Mouse (Mus musculus) CH12.LX (cell line): ENCODE measurements around the gene Dkk2. TPM values are rescaled to one million over a fixed set of nuclear protein-coding genes. Genes with fewer than 3 reads are reported as not detected.

Experiments
- DNase-seq: peaks from one replicate; pipeline ENCODE4 v3.0.0-alpha.2; 2013; ENCODE audit errors: extremely low read depth
- H3K27ac ChIP-seq: 2 replicates; pipeline ENCODE4 v1.5.1; 2012; ENCODE audit warnings: low read depth, mild to moderate bottlenecking, control low read depth, moderate library complexity; ENCODE audit not compliant: insufficient read depth
- H3K27me3 ChIP-seq: replicated peaks from 2 replicates; pipeline ENCODE3; 2012; ENCODE audit warnings: inconsistent platforms
- H3K36me3 ChIP-seq, 2 experiments: replicated peaks in 1 of 2; 2 replicates each; pipeline versions ENCODE3 to v1.6.1; 2012; ENCODE audit warnings: inconsistent platforms in 1 of 2, low read length in 1 of 2, mild to moderate bottlenecking in 1 of 2, mixed read lengths in 1 of 2, moderate library complexity in 1 of 2; ENCODE audit not compliant: control insufficient read depth in 1 of 2, insufficient read depth in 1 of 2
- H3K4me1 ChIP-seq, 2 experiments: 2 replicates each; pipeline ENCODE4 v1.6.1; 2012; ENCODE audit warnings: inconsistent platforms in 1 of 2, moderate library complexity in 1 of 2; ENCODE audit not compliant: insufficient read depth in 2 of 2, control insufficient read depth in 1 of 2
- H3K4me2 ChIP-seq: 2 replicates; pipeline ENCODE4 v1.6.1; 2012; ENCODE audit warnings: low read depth, mild to moderate bottlenecking, control low read depth; ENCODE audit not compliant: poor library complexity, insufficient read depth, severe bottlenecking
- H3K4me3 ChIP-seq, 3 experiments: fragments of 150-350 bp in 1 of 3; sonication (generic) in 1 of 3; replicated peaks in 1 of 3; 2 replicates each; pipeline versions ENCODE3 to v1.5.1; 2011 to 2012; ENCODE audit warnings: low read depth in 2 of 3, low read length in 2 of 3, mild to moderate bottlenecking in 2 of 3, moderate library complexity in 2 of 3, control low read depth in 1 of 3, improper control_type of control experiment in 1 of 3, inconsistent platforms in 1 of 3, mixed read lengths in 1 of 3; ENCODE audit not compliant: poor library complexity in 1 of 3
- H3K79me2 ChIP-seq: replicated peaks from 2 replicates; pipeline ENCODE4 v1.6.1; 2012; ENCODE audit warnings: mild to moderate bottlenecking, moderate library complexity; ENCODE audit not compliant: control insufficient read depth, poor library complexity, insufficient read depth, severe bottlenecking; ENCODE audit errors: extremely low read depth
- H3K9ac ChIP-seq: 2 replicates; pipeline ENCODE4 v1.6.1; 2012; ENCODE audit warnings: low read depth, mild to moderate bottlenecking, control low read depth, moderate library complexity; ENCODE audit not compliant: insufficient read depth
- H3K9me3 ChIP-seq: replicated peaks from 2 replicates; pipeline ENCODE3; 2012; ENCODE audit warnings: low read length, inconsistent platforms, mixed read lengths
- CTCF ChIP-seq, 2 experiments: IDR thresholded peaks in 1 of 2; conservative IDR thresholded peaks in 1 of 2; 2 replicates each; pipeline ENCODE4 v1.5.1; 2011 to 2012; ENCODE audit warnings: low read depth in 2 of 2, low read length in 2 of 2, improper control_type of control experiment in 1 of 2, inconsistent platforms in 1 of 2, mild to moderate bottlenecking in 1 of 2, moderate library complexity in 1 of 2
- EP300 ChIP-seq: IDR thresholded peaks from 2 replicates; pipeline ENCODE4 v1.6.1; 2011; ENCODE audit warnings: low read length, improper control_type of control experiment
- ETS1 ChIP-seq: conservative IDR thresholded peaks from 2 replicates; pipeline ENCODE4 v1.6.1; 2012; ENCODE audit warnings: low read depth, mild to moderate bottlenecking, inconsistent platforms, low read length, improper control_type of control experiment, moderate library complexity
- GABPA ChIP-seq: IDR thresholded peaks from 2 replicates; pipeline ENCODE4 v1.6.1; 2012; ENCODE audit warnings: low read depth, low read length, improper control_type of control experiment, inconsistent platforms; ENCODE audit not compliant: insufficient replicate concordance
- HCFC1 ChIP-seq: IDR thresholded peaks from 2 replicates; pipeline ENCODE4 v1.6.1; 2012; ENCODE audit warnings: low read depth, mild to moderate bottlenecking, inconsistent platforms, low read length, improper control_type of control experiment
- IRF4 ChIP-seq: IDR thresholded peaks from 2 replicates; pipeline ENCODE4 v1.6.1; 2014; ENCODE audit warnings: low read depth, mild to moderate bottlenecking, inconsistent platforms, low read length, improper control_type of control experiment
- KAT2A ChIP-seq: IDR thresholded peaks from 2 replicates; pipeline ENCODE4 v1.6.1; 2012; ENCODE audit warnings: low read length, improper control_type of control experiment, inconsistent platforms; ENCODE audit not compliant: insufficient replicate concordance
- MAFK ChIP-seq: IDR thresholded peaks from 2 replicates; pipeline ENCODE4 v1.6.1; 2011; ENCODE audit warnings: low read length, improper control_type of control experiment; ENCODE audit not compliant: insufficient replicate concordance
- MEF2A ChIP-seq: IDR thresholded peaks from 2 replicates; pipeline ENCODE4 v1.6.1; 2014; ENCODE audit warnings: low read depth, mild to moderate bottlenecking, inconsistent platforms, low read length, improper control_type of control experiment, borderline replicate concordance
- MYC ChIP-seq: IDR thresholded peaks from 2 replicates; pipeline ENCODE4 v1.6.1; 2011; ENCODE audit warnings: low read depth, mild to moderate bottlenecking, improper control_type of control experiment, low read length
- POLR2A ChIP-seq: IDR thresholded peaks from 2 replicates; pipeline ENCODE4 v1.6.1; 2011; ENCODE audit warnings: low read depth, mild to moderate bottlenecking, improper control_type of control experiment, low read length
- POLR2AphosphoS2 ChIP-seq: IDR thresholded peaks from 2 replicates; pipeline ENCODE4 v1.6.1; 2011; ENCODE audit warnings: low read depth, low read length, improper control_type of control experiment
- RAD21 ChIP-seq: IDR thresholded peaks from 2 replicates; pipeline ENCODE4 v1.6.1; 2011; ENCODE audit warnings: low read depth, mild to moderate bottlenecking, low read length, improper control_type of control experiment, moderate library complexity
- RCOR1 ChIP-seq: conservative IDR thresholded peaks from 2 replicates; pipeline ENCODE4 v1.6.1; 2012; ENCODE audit warnings: low read depth, mild to moderate bottlenecking, inconsistent platforms, low read length, improper control_type of control experiment
- SMC3 ChIP-seq: IDR thresholded peaks from 2 replicates; pipeline ENCODE4 v1.6.1; 2011; ENCODE audit warnings: low read depth, low read length, improper control_type of control experiment
- TBP ChIP-seq: conservative IDR thresholded peaks from 2 replicates; pipeline ENCODE4 v1.6.1; 2011; ENCODE audit warnings: low read depth, low read length, improper control_type of control experiment
- TCF12 ChIP-seq: IDR thresholded peaks from 2 replicates; pipeline ENCODE4 v1.6.1; 2014; ENCODE audit warnings: low read depth, mild to moderate bottlenecking, inconsistent platforms, low read length, improper control_type of control experiment
- USF2 ChIP-seq: conservative IDR thresholded peaks from 2 replicates; pipeline ENCODE4 v1.6.1; 2011; ENCODE audit warnings: low read depth, low read length, improper control_type of control experiment
- ZKSCAN1 ChIP-seq: IDR thresholded peaks from 2 replicates; pipeline ENCODE4 v1.6.1; 2012; ENCODE audit warnings: low read depth, inconsistent platforms, low read length, improper control_type of control experiment, borderline replicate concordance
- ZMIZ1 ChIP-seq: IDR thresholded peaks from 2 replicates; pipeline ENCODE4 v1.6.1; 2012; ENCODE audit warnings: low read depth, mild to moderate bottlenecking, inconsistent platforms, low read length, improper control_type of control experiment
- dilution Hi-C: fragments of 300-500 bp; cut with MboI; formaldehyde crosslinking; loops from 2 replicates; pipeline ENCODE4 v1.14.3; 2020; ENCODE audit warnings: low sequenced_read_pairs; ENCODE audit not compliant: extremely low pct_unique_long_range_greater_than_20kb, extremely low pct_ligation_motif_present
- in situ Hi-C: fragments of 300-500 bp; cut with MboI; formaldehyde crosslinking; loops from 3 replicates; pipeline ENCODE4 v1.14.3; 2019; ENCODE audit warnings: low sequenced_read_pairs, low pct_ligation_motif_present, low pct_unique_long_range_greater_than_20kb, mixed read lengths
- polyA plus RNA-seq: library from polyadenylated mRNA; unstranded; fragments of >175 nt; gene quantifications from 2 replicates; pipeline ENCODE4 v1.2.1, GENCODE M21; 2012; ENCODE audit warnings: low read depth; ENCODE audit not compliant: insufficient read length
- total RNA-seq, 2 experiments: library from RNA; depleted of rRNA; stranded (reverse); fragments of 300-350 nt in 1 of 2; fragments of >200 nt in 1 of 2; gene quantifications; 2 replicates each; pipeline ENCODE4 v1.2.3; 2012 to 2014

Dkk2 gene
- total and polyA plus RNA-seq, 3 experiments: not detected

- Histone ChIP-seq H3K9ac (no peak overlapping the region), H3K79me2 (no peaks in the 10 kb centered on the region), H3K27me3 (no peaks in the 10 kb centered on the region), H3K36me3 (no peaks in the 10 kb centered on the region), H3K4me2 (no peak overlapping the region), H3K4me1 (no peaks in the 10 kb centered on the region), H3K27ac (no peak overlapping the region), H3K4me3 (no peak overlapping the region), H3K9me3 (no peaks in the 10 kb centered on the region)
- TF ChIP-seq MAFK (no peak), ZKSCAN1 (no peak), TCF12 (no peak), SMC3 (no peak), USF2 (no peak), POLR2A (no peak), CTCF (conservative IDR thresholded peaks at IDR 0.05 in 1 of 2, IDR thresholded peaks at IDR 0.05 in 1 of 2; ENCODE audit: low read depth in 2 of 2, low read length in 2 of 2) (no peak), ZMIZ1 (no peak), MEF2A (no peak), IRF4 (no peak), GABPA (no peak), POLR2AphosphoS2 (no peak), TBP (no peak), KAT2A (no peak), HCFC1 (no peak), ETS1 (no peak), RAD21 (no peak), MYC (no peak), EP300 (no peak)
- in situ Hi-C loops (no loop called here), dilution Hi-C loops (no loop called here)
- no peak for DNase-seq
Observed at GRCm38 (mm10) chr3:132186888-132187552, 101.9 kb downstream of the Dkk2 start.

- dilution Hi-C loops: no loop called here
- H3K27me3 ChIP-seq: no peaks in the 10 kb centered on the region
- H3K4me1 ChIP-seq: no peaks in the 10 kb centered on the region
Observed at GRCm38 (mm10) chr3:132201950-132202349, 116.9 kb downstream of the Dkk2 start.

More at GRCm38 (mm10) chr3:132201950-132202349, 116.9 kb downstream of the Dkk2 start:
- Histone ChIP-seq H3K79me2 (no peaks in the 10 kb centered on the region), H3K9ac (no peak overlapping the region), H3K9me3 (no peaks in the 10 kb centered on the region), H3K4me2 (no peak overlapping the region), H3K27ac (no peak overlapping the region), H3K36me3 (no peaks in the 10 kb centered on the region), H3K4me3 (no peak overlapping the region)
- TF ChIP-seq RCOR1: no peak
- no peak for TF ChIP-seq POLR2AphosphoS2
- no peak for TF ChIP-seq ZMIZ1
- in situ Hi-C loops: loop anchor here (25.0 kb wide), 1 partner anchor 485 kb away; the partner anchor contains the start of genes Aimp1 and Tbck
- no peak for DNase-seq
